Mouse (Mus musculus): ENCODE results near the gene Gm44503. TPM values are rescaled to one million over a fixed set of nuclear protein-coding genes. Genes with fewer than 3 reads are reported as not detected.
A peak's percentile ranks its signal among the peaks of the same experiment; 100 is the strongest.

Gene Gm44503
- polyA plus RNA-seq, 1 experiment from 2014 or later, result not detected

GRCm38 (mm10) chr9:73040080-73040479 lies 81.4 kb downstream of the Gm44503 start, which contains the start of gene Pigb:
Gene Pigb (minus strand): TSS chr9:73040378.
- Histone ChIP-seq H3K27me3 (no peaks in the 10 kb centered on the region), H3K4me1 (replicated peaks) (peaks cover 26% of the 10 kb centered on the region), H3K4me2 (replicated peaks) (peak within 1 kb of the TSS; percentile 77), H3K9me3 (no peaks in the 10 kb centered on the region), H3K36me3 (peaks cover 9% of the 10 kb centered on the region), H3K27ac (peak within 1 kb of the TSS; percentile 81), H3K9ac (replicated peaks) (peak within 1 kb of the TSS; percentile 82), H3K4me3 (replicated peaks) (peak within 1 kb of the TSS; percentile 86)
- ATAC-seq, result no peak
- WGBS, result 35% methylated on average over 6 of the region's 6 CpGs

DNA sequence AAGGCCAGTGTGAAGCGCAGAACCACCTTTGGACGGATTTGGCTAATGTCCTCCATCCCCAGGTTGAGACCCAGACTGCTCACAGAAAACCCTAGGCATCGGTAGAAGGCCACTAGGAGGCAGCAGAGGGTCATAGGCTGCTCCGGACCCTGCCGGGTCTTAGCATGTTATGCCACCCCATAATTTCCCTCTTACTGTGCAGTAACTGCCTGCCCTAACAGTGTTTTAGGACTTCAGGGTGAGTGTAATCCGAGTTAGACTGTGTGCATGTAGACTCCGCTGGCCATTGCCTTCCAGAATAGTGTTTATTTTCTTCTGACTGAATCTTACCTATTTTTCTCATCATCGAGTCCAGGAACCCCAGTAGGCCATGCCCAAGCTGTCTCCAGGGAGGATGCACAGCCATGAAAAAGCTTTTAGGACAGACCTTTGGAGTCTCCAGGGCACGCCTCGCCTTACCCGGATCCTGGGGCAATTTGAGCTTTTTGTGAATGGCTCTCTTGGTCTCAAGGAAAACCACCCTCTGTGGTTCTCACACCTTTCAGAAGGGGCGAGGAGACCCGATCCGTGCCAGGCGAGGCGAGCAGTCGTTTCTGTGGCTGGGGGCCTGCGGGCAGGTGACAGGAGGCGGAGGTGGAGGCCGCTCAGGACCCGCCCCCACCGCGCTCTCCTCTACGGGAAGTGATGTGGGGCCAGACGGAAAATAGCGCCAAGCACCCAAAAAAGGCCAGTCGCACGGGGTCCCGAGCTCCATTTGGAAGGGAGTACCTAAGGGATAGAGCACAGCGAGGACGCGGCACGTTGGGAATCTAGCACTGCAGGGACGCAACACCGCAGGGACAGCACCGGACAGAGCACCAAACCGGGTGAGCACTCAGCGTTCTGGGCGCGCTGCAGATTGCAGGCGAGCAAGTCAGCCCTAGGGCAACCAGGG lies 85.8 kb downstream of the Gm44503 start, which contains the start of gene Rab27a:
Gene Rab27a, plus strand, starts transcription at position 709 of the 934 bp plus-strand sequence.
- Histone ChIP-seq H3K36me3 (no peaks in the 10 kb centered on the region), H3K9me3 (no peaks in the 10 kb centered on the region), H3K9ac (replicated peaks) (peak within 1 kb of the TSS; percentile 71), H3K27ac (no peak within 1 kb of the TSS), H3K4me1 (replicated peaks) (peaks cover 28% of the 10 kb centered on the region), H3K4me3 (replicated peaks) (peak within 1 kb of the TSS; percentile 46), H3K27me3 (peaks cover 3% of the 10 kb centered on the region; the same call in 1 of the 2 replicates), H3K4me2 (replicated peaks) (peak within 1 kb of the TSS; percentile 90)
- WGBS, result 2% methylated on average over 41 of the region's 41 CpGs
- peak; percentile 44 for ATAC-seq

GRCm38 (mm10) chr9:73045204-73045603 lies 86.6 kb downstream of the Gm44503 start:
- Histone ChIP-seq H3K4me3 (replicated peaks) (peak overlapping the region; percentile 46), H3K27me3 (peaks cover 3% of the 10 kb centered on the region; the same call in 1 of the 2 replicates), H3K4me1 (replicated peaks) (peaks cover 25% of the 10 kb centered on the region), H3K36me3 (no peaks in the 10 kb centered on the region), H3K9me3 (no peaks in the 10 kb centered on the region), H3K27ac (no peak overlapping the region), H3K4me2 (replicated peaks) (peak overlapping the region; percentile 90), H3K9ac (replicated peaks) (peak overlapping the region; percentile 71)
- peak; percentile 31; the same call in 1 of the 2 replicates for ATAC-seq
- 13% methylated on average over 7 of the region's 7 CpGs for WGBS

DNA sequence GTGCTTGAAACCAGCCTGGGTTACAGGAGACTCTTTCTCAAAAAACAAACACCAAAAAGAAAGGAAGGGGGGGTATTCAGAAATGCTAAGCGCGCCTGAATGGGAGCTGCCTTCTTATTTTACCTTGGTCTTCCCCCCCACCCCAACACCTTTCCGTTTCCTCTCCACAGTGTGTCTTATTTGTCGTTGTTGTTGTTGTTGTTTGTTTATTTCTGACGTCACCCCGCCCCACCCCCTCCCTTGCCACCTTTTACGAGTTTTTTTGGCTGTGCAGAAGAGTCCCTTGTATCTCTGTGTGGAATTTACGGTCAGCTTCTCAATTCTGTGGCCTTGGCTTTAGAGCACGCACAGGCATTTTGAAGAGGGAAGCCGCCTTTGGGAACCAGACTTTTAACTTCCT lies 87.1 kb downstream of the Gm44503 start:
- peaks cover 24% of the 10 kb centered on the region for H3K4me1 ChIP-seq (replicated peaks)
- H3K4me3 ChIP-seq (replicated peaks), result peak overlapping the region; percentile 46; the same call in 1 of the 2 replicates
- ATAC-seq, result no peak
- H3K9ac ChIP-seq (replicated peaks), result no peak overlapping the region
- no peaks in the 10 kb centered on the region for H3K9me3 ChIP-seq
- H3K36me3 ChIP-seq, result no peaks in the 10 kb centered on the region
- no peak overlapping the region for H3K27ac ChIP-seq
- peaks cover 3% of the 10 kb centered on the region; the same call in 1 of the 2 replicates for H3K27me3 ChIP-seq
- H3K4me2 ChIP-seq (replicated peaks), result peak overlapping the region; percentile 90
- 80% methylated on average over 10 of the region's 10 CpGs for WGBS

- no peaks in the 10 kb centered on the region for H3K9me3 ChIP-seq
- WGBS, result 88% methylated on average over 2 of the region's 2 CpGs
- no peak overlapping the region for H3K4me3 ChIP-seq (replicated peaks)
- H3K4me2 ChIP-seq (replicated peaks), result no peak overlapping the region
- no peak overlapping the region for H3K27ac ChIP-seq
- no peak overlapping the region for H3K9ac ChIP-seq (replicated peaks)
- no peak for ATAC-seq
- H3K4me1 ChIP-seq (replicated peaks), result peaks cover 26% of the 10 kb centered on the region
- no peaks in the 10 kb centered on the region for H3K36me3 ChIP-seq
- peaks cover 3% of the 10 kb centered on the region; the same call in 1 of the 2 replicates for H3K27me3 ChIP-seq
Measured at GRCm38 (mm10) chr9:73047906-73048305, 89.3 kb downstream of the Gm44503 start.

- Histone ChIP-seq H3K36me3 (no peaks in the 10 kb centered on the region), H3K4me2 (replicated peaks) (no peak overlapping the region), H3K27ac (no peak overlapping the region), H3K9ac (replicated peaks) (no peak overlapping the region), H3K4me1 (replicated peaks) (peaks cover 26% of the 10 kb centered on the region), H3K9me3 (no peaks in the 10 kb centered on the region), H3K4me3 (replicated peaks) (no peak overlapping the region), H3K27me3 (peaks cover 3% of the 10 kb centered on the region; the same call in 1 of the 2 replicates)
- WGBS, result 10% methylated on average over 4 of the region's 4 CpGs
- ATAC-seq, result no peak
Measured at GRCm38 (mm10) chr9:73048927-73049326, 90.3 kb downstream of the Gm44503 start.

- no peak for ATAC-seq
- H3K27ac ChIP-seq, result no peak overlapping the region
- no peaks in the 10 kb centered on the region for H3K36me3 ChIP-seq
- H3K9ac ChIP-seq (replicated peaks), result no peak overlapping the region
- no peak overlapping the region for H3K4me3 ChIP-seq (replicated peaks)
- no peaks in the 10 kb centered on the region for H3K9me3 ChIP-seq
- no peak overlapping the region for H3K4me2 ChIP-seq (replicated peaks)
- peaks cover 3% of the 10 kb centered on the region; the same call in 1 of the 2 replicates for H3K27me3 ChIP-seq
- 63% methylated on average over 5 of the region's 5 CpGs for WGBS
- peaks cover 17% of the 10 kb centered on the region for H3K4me1 ChIP-seq (replicated peaks)
Measured at GRCm38 (mm10) chr9:73049833-73050232, 91.2 kb downstream of the Gm44503 start.

GRCm38 (mm10) chr9:73050606-73051005 lies 92.0 kb downstream of the Gm44503 start:
- no peak overlapping the region for H3K27ac ChIP-seq
- no peak overlapping the region for H3K4me3 ChIP-seq (replicated peaks)
- no peaks in the 10 kb centered on the region for H3K9me3 ChIP-seq
- no peak overlapping the region for H3K9ac ChIP-seq (replicated peaks)
- no peaks in the 10 kb centered on the region for H3K27me3 ChIP-seq
- H3K36me3 ChIP-seq, result no peaks in the 10 kb centered on the region
- 48% methylated on average over 8 of the region's 8 CpGs for WGBS
- H3K4me1 ChIP-seq (replicated peaks), result peaks cover 10% of the 10 kb centered on the region
- H3K4me2 ChIP-seq (replicated peaks), result no peak overlapping the region
- ATAC-seq, result no peak

GRCm38 (mm10) chr9:73055441-73055911 lies 96.8 kb downstream of the Gm44503 start:
- H3K9me3 ChIP-seq, result no peaks in the 10 kb centered on the region
- no peak overlapping the region for H3K27ac ChIP-seq
- no peak overlapping the region for H3K4me2 ChIP-seq (replicated peaks)
- H3K9ac ChIP-seq (replicated peaks), result no peak overlapping the region
- no peak for ATAC-seq
- H3K4me3 ChIP-seq (replicated peaks), result no peak overlapping the region
- H3K4me1 ChIP-seq (replicated peaks), result peaks cover 5% of the 10 kb centered on the region
- no peaks in the 10 kb centered on the region for H3K27me3 ChIP-seq
- WGBS, result 70% methylated on average over 10 of the region's 10 CpGs
- no peaks in the 10 kb centered on the region for H3K36me3 ChIP-seq

GRCm38 (mm10) chr9:73059224-73059623 lies 100.6 kb downstream of the Gm44503 start:
- Histone ChIP-seq H3K4me3 (replicated peaks) (no peak overlapping the region), H3K4me1 (replicated peaks) (peaks cover 8% of the 10 kb centered on the region), H3K9me3 (no peaks in the 10 kb centered on the region), H3K36me3 (no peaks in the 10 kb centered on the region), H3K4me2 (replicated peaks) (no peak overlapping the region), H3K27ac (no peak overlapping the region), H3K27me3 (no peaks in the 10 kb centered on the region), H3K9ac (replicated peaks) (no peak overlapping the region)
- WGBS, result 87% methylated on average over 4 of the region's 4 CpGs
- no peak for ATAC-seq

DNA sequence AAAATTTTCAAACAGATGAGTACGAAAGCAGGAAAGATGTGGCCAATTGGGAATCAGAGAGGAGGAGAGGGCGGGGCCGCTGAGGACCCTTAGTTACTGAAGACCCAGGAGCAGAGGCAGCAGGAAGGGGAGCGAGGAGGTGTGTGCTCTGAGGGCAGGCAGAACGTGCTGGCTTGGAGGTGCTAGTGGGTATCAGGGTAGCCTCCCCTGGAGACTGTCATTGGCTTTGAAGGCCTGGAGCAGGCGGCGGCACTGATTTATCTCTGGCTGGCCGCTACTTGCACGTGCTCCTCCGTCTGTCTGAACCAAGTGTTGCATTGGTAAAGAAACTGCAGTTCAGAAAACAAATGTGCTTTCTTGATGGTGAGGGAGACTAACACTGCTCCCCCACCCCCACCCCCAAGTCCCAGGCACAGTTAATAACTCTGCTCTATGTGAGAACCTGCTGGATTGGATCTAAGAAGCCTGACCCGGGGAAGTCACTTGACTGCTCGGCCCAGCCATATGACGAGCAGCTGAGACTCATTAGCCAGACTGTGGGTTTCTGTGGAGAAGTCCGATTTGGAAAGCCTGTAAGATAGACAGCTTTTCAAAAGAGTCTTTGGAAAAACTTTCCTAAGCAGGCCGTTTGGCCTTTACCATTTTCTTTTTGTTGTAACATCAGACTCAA lies 105.1 kb downstream of the Gm44503 start:
- WGBS, result 37% methylated on average over 15 of the region's 15 CpGs
- no peak for ATAC-seq
- Histone ChIP-seq H3K27ac (no peak overlapping the region), H3K9ac (replicated peaks) (no peak overlapping the region), H3K4me2 (replicated peaks) (peak overlapping the region; percentile 37), H3K27me3 (no peaks in the 10 kb centered on the region), H3K4me1 (replicated peaks) (peaks cover 19% of the 10 kb centered on the region), H3K4me3 (replicated peaks) (no peak overlapping the region), H3K9me3 (no peaks in the 10 kb centered on the region), H3K36me3 (no peaks in the 10 kb centered on the region)
